Mouse (Mus musculus) lung, postnatal 14 days (tissue): ENCODE results near the gene Cfdp1.
"Not testable (repeated sequence)": the region's sequence is repeated elsewhere in the genome, so short reads cannot be mapped to it uniquely, and the experiment has no call there.

Source experiments
- DNase-seq: peaks from one replicate; pipeline ENCODE4 v3.0.0; 2021

The Cfdp1 gene

DNA sequence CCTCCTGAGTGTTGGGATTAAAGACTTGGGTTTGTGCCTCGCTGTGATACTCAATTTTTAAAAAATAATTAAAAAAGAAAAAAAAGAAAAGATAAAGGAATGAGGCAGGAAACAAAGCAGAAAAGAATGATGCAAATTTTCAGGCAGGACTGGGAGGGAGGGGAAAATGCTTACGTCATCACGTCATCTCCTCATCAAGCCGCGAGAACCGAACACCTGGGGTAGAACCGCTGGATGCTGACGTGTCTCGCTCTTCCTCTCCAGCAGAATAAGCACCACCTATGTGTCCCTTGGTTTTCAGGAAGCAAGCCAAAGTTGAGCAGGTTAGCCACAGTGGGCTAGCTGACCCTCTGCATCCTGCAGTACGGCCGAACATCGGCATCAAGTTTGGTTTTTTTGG is 1.9 kb upstream of the Cfdp1 start:
- DNase-seq = no peak

- not testable (repeated sequence) for DNase-seq
Measured at GRCm38 (mm10) chr8:111853219-111853618, 872 bp downstream of the Cfdp1 start.

- DNase-seq = no peak
Measured at GRCm38 (mm10) chr8:111846746-111847145, 7.3 kb downstream of the Cfdp1 start.

DNA sequence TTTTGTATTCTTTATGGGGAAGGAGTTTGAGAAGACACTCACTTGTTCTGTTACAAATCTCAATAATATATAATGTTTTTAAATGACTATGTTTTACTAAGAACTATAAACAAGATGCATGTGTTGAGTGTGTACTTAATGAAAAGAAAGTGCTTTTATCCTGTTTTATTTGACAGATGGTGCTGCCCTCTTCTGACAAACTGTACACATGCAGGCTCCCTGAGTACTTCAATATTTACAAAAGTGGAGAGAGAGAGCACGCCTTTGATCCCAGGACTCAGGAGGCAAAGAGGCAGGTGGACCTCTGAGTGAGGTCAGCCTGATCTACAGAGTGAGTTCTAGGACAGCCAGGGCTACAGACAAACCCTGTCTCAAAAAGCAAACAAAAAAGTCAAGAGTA is 18.6 kb downstream of the Cfdp1 start:
- DNase-seq = peak; percentile 25

- DNase-seq = no peak
Measured at GRCm38 (mm10) chr8:111834011-111834410, 20.1 kb downstream of the Cfdp1 start.

- DNase-seq = no peak
Measured at GRCm38 (mm10) chr8:111832983-111833382, 21.1 kb downstream of the Cfdp1 start.

- no peak for DNase-seq
Measured at GRCm38 (mm10) chr8:111831996-111832395, 22.1 kb downstream of the Cfdp1 start.

- no peak for DNase-seq
Measured at GRCm38 (mm10) chr8:111828595-111828994, 25.5 kb downstream of the Cfdp1 start.

- peak; percentile 60 for DNase-seq
Measured at GRCm38 (mm10) chr8:111825219-111825618, 28.9 kb downstream of the Cfdp1 start.

- no peak for DNase-seq
Measured at GRCm38 (mm10) chr8:111824334-111824733, 29.8 kb downstream of the Cfdp1 start.

DNA sequence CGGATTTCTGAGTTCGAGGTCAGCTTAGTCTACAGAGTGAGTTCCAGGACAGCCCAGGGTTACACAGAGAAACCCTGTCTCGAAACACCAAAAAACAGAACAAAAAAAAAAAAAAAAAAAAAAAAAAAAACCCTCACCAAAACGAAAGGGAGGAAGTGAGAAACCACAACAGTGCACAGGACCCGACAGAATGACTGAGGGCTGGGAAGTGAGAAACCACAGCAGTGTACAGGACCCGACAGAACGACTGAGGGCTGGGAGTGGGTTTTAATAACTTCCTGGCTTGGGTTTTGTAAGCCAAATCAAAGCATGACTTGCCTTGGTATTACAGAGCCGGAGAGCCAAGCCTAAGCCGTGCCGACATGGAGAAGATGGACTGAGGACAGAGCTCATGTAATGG is 32.9 kb downstream of the Cfdp1 start:
- peak; percentile 37 for DNase-seq

DNA sequence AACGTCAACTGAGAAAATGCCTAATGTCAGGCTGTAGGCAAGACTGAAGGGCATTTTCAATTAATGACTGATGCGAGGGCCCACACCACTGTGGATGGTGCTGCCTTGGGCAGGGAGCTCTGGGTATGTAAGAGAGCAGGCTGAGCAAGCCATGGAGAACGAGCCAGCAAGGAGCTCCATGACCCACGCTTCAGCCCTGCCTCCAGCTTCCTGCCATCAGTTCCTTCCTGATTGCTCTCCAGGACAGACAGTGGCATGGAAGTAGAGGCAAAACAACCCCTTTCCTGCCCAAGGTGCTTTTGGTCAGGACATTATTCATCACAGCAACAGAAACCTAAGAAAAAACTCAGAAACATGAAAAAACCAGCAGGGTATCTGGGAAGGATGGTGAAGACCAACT is 33.4 kb downstream of the Cfdp1 start:
- DNase-seq = no peak

GRCm38 (mm10) chr8:111820018-111820417 is 34.1 kb downstream of the Cfdp1 start:
- DNase-seq = no peak

DNA sequence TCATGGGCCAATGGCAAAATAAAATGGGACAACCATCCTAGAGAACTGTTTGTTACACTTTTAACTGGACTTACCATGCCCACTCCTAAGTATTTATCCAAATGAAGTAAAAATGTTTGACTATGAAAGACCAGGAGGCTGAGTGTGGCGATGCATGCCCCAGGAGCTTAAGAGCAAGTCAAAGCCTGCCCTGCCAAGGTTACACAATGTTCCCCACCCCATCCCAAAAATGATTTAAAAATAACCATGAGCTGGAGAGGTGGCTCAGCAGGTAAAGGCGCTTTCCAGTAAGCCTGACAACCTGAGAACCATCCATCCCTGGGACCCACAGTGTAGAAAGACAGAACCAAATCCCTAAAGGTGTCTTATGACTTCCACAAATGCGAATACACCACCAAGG is 35.5 kb downstream of the Cfdp1 start:
- DNase-seq = no peak

- no peak for DNase-seq
Measured at GRCm38 (mm10) chr8:111815078-111815477, 39.0 kb downstream of the Cfdp1 start.

DNA sequence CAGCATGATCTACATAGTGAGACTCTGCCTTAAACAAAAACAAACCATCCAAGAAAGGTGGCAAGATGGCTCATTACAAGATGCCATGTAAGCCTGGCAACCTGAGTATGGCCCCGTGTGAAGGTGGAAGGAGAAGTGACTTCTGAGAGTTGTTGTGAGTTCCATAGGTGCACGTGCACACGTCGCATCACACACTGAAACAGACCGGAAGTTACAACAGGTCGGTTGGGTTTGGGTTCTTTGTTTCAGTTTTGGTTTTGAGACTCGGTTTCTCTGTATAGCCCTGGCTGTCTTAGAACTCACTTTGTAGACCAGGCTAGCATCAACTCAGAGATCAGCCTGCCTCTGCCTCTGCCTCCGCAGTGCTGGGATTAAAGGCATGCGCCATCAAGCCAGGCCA is 40.3 kb downstream of the Cfdp1 start:
- no peak for DNase-seq

DNA sequence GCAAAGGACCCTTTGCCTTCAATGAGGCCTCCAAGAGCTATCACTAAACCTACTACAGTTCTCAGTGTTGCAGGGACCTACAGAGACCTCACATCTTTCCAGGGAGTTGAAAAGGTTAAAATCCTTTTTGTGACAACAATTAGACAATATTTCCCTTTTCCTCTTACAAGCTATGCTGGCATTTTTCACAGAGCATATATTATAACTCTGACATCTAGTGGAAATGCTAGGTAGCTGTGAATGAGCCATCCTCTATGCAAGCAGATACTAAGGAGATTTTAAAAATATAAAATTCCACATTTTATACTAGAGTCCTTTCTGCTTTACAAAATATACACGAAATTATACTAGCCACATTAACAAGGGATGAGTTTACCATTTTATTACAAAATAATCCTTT is 41.3 kb downstream of the Cfdp1 start:
- no peak for DNase-seq

GRCm38 (mm10) chr8:111810656-111811336 is 43.3 kb downstream of the Cfdp1 start:
- DNase-seq = no peak

DNA sequence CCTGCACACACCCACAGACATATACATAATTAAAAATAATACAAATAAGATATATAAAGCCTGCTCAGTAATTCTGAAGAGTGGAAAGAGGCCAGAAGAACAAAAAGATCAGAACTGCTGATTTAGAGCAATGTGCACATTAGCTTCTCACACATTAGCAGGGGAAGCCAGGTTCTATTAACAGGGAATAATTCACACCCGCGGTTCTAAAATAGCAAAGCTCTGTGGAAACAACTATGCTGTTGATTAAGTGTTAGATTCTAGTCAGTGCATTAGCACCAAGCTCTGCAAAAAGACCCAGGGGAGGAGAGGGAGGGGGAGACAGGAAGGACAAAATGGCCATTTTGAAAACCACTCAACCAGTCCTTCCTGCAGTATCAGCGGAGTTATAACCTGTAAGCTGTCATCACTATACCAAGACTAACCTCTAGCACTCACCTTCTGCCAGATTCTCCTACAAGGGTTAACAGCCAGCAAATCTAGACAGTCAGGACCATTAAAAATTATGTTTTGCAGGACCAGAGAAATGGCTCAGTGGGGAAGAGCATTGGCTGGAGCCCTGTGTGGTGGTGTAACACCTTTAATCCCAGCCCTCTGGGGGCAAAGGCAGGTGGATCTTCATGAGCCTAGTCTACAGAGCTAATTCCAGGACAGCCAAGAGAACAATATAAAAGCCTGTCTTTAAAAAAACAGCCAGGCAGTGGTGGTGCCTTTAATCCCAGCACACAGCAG is 45.0 kb downstream of the Cfdp1 start:
- no peak for DNase-seq

- DNase-seq = no peak
Measured at GRCm38 (mm10) chr8:111808006-111808405, 46.1 kb downstream of the Cfdp1 start.

DNA sequence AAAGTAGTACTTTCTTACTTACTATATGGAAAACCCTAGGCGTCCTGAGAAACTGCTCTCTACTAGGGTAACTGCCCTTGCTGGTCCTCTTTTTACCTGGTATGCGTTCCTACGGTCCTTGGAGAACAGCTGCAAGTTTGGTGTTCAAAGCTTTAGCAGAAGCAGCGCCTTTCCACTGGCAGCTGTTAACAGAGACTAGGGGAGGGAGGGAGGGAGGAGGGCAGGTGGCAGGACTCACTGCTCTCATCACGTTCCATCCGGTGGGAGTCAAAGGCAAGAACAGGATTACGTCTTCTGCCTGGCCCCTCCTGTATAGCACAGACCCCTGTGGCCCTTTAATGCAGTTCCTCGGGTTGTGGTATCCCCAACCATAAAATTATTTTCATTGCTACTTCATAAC is 50.7 kb downstream of the Cfdp1 start:
- DNase-seq = no peak

DNA sequence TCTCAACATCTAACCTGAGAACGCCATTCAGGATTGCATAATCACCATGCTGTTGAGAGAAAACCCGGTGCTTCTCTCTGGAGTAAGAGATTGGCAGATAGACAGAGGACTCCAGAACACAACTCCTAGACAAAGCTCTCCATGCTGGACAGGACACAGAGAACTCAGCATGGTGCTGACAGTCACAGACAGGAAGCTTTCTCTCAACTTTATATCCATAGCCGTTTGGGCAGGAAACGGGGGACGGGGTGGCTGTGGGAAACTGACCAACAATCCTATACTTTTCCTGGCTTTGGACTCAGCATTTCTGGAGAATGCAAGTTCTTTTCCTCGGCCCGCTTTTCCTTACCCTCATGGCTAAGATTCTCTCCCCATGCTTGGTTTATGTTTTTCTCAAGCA is 51.8 kb downstream of the Cfdp1 start:
- DNase-seq = no peak

- DNase-seq = no peak
Measured at GRCm38 (mm10) chr8:111801456-111801855, 52.6 kb downstream of the Cfdp1 start.

GRCm38 (mm10) chr8:111796528-111796927 is 57.6 kb downstream of the Cfdp1 start:
- DNase-seq = no peak
